Mouse (Mus musculus) adrenal gland, postnatal 25 days (tissue): ENCODE measurements around the gene Ift172. TPM values are rescaled to one million over a fixed set of nuclear protein-coding genes. Genes with fewer than 3 reads are reported as not detected.

Source experiments
- DNase-seq: peaks from one replicate; pipeline ENCODE4 v3.0.0; 2021; ENCODE audit warnings: mixed read lengths
- long read RNA-seq: library from polyadenylated mRNA; stranded (forward); transcript quantifications from one replicate; pipeline ENCODE4 v2.0.0, GENCODE M21; 2021
- total RNA-seq: library from RNA; stranded (reverse); gene quantifications from 2 replicates; pipeline ENCODE4 v1.2.3, GENCODE M21; 2021

The Ift172 gene
- total RNA-seq, result 39.9 and 46.1 TPM in 2 replicates
- long read RNA-seq, full-length matches to known transcripts, result 3 of 14 reads
- long read RNA-seq, partial matches to known transcripts, result 7 of 14 reads
- long read RNA-seq, other reads (novel, unspliced or antisense), result 4 of 14 reads

- DNase-seq, result peak; percentile 97
These were observed at the start of gene Ift172 for GRCm38 (mm10) chr5:31290521-31291360. Gene Ift172, minus strand, starts transcription at chr5:31291116.

- DNase-seq, result peak; percentile 40
These were observed 37.3 kb upstream of the Ift172 start for GRCm38 (mm10) chr5:31328255-31328654.

- DNase-seq, result no peak
These were observed 35.9 kb upstream of the Ift172 start for GRCm38 (mm10) chr5:31326850-31327249.

- no peak for DNase-seq
These were observed 33.2 kb upstream of the Ift172 start for GRCm38 (mm10) chr5:31324085-31324484.

GRCm38 (mm10) chr5:31322776-31323175 is 31.9 kb upstream of the Ift172 start:
- no peak for DNase-seq

GRCm38 (mm10) chr5:31312806-31313205 is 21.9 kb upstream of the Ift172 start:
- no peak for DNase-seq

- DNase-seq, result no peak
These were observed 12.2 kb upstream of the Ift172 start for GRCm38 (mm10) chr5:31303093-31303492.

GRCm38 (mm10) chr5:31301866-31302265 is 10.9 kb upstream of the Ift172 start:
- no peak for DNase-seq

GRCm38 (mm10) chr5:31298486-31298885 is 7.6 kb upstream of the Ift172 start:
- DNase-seq, result no peak

- DNase-seq, result no peak
These were observed 7.1 kb upstream of the Ift172 start for GRCm38 (mm10) chr5:31297981-31298380.

GRCm38 (mm10) chr5:31297047-31297757 is 6.3 kb upstream of the Ift172 start, which contains the start of gene Gckr:
Gene Gckr, plus strand, starts transcription at chr5:31297443.
- DNase-seq, result no peak

GRCm38 (mm10) chr5:31295606-31296141 is 4.8 kb upstream of the Ift172 start, which contains the start of gene Fndc4:
Gene Fndc4, minus strand, starts transcription at chr5:31296080.
- peak; percentile 44 for DNase-seq

- DNase-seq, result peak; percentile 10
These were observed 4.2 kb upstream of the Ift172 start for GRCm38 (mm10) chr5:31294964-31295605.

- DNase-seq, result no peak
These were observed 409 bp upstream of the Ift172 start for GRCm38 (mm10) chr5:31291361-31291688.

GRCm38 (mm10) chr5:31289626-31290230 is 1.2 kb downstream of the Ift172 start:
- DNase-seq, result no peak

- no peak for DNase-seq
These were observed 2.3 kb downstream of the Ift172 start for GRCm38 (mm10) chr5:31288655-31289054.

- DNase-seq, result no peak
These were observed 2.7 kb downstream of the Ift172 start for GRCm38 (mm10) chr5:31288225-31288624.

- no peak for DNase-seq
These were observed 11.5 kb downstream of the Ift172 start for GRCm38 (mm10) chr5:31279245-31279988.

GRCm38 (mm10) chr5:31273018-31273417 is 17.9 kb downstream of the Ift172 start:
- no peak for DNase-seq

- DNase-seq, result no peak
These were observed 23.2 kb downstream of the Ift172 start for GRCm38 (mm10) chr5:31267686-31268085.

GRCm38 (mm10) chr5:31266101-31266500 is 24.8 kb downstream of the Ift172 start:
- DNase-seq, result no peak
